Mouse (Mus musculus) cerebellum, adult 2 months (tissue): ENCODE results near the gene Rala. TPM values are rescaled to one million over a fixed set of nuclear protein-coding genes. Genes with fewer than 3 reads are reported as not detected.
"Not testable (repeated sequence)": the region's sequence is repeated elsewhere in the genome, so short reads cannot be mapped to it uniquely, and the experiment has no call there.

ENCODE experiments used
- DNase-seq, 2 experiments: peaks; one replicate each; pipeline ENCODE4 v3.0.0; 2021
- H3K27ac ChIP-seq: fragments of 200-500 bp; 2 replicates; pipeline ENCODE4 v1.5.1; 2012; ENCODE audit warnings: low read length, control low read depth, inconsistent platforms; ENCODE audit not compliant: insufficient read depth
- H3K27me3 ChIP-seq: fragments of 200-500 bp; 2 replicates; pipeline ENCODE4 v1.6.1; 2012; ENCODE audit warnings: inconsistent platforms, mild to moderate bottlenecking, low read length, moderate library complexity; ENCODE audit not compliant: control insufficient read depth, insufficient read depth
- H3K4me1 ChIP-seq: fragments of 200-500 bp; 2 replicates; pipeline ENCODE4 v1.6.1; 2011; ENCODE audit warnings: low read length; ENCODE audit not compliant: control insufficient read depth, insufficient read depth
- H3K4me3 ChIP-seq: fragments of 200-500 bp; replicated peaks from 2 replicates; pipeline ENCODE3; 2011; ENCODE audit warnings: mild to moderate bottlenecking, low read depth, low read length, control low read depth; ENCODE audit not compliant: insufficient read depth
- CTCF ChIP-seq: fragments of 200-500 bp; IDR thresholded peaks from 2 replicates; pipeline ENCODE4 v1.5.1; 2011; ENCODE audit warnings: low read depth, mild to moderate bottlenecking, control low read depth, low read length, moderate library complexity, borderline replicate concordance; ENCODE audit not compliant: insufficient read depth
- POLR2A ChIP-seq: fragments of 200-500 bp; IDR thresholded peaks from 2 replicates; pipeline ENCODE4 v1.6.1; 2011; ENCODE audit warnings: low read length, control low read depth, borderline replicate concordance; ENCODE audit not compliant: insufficient read depth
- WGBS: fragments of 180-500 bp; shearing (Covaris S2); methylation state at CpG from one replicate; pipeline ENCODE4 v1.1.7; 2018; 5-methylcytosine and 5-hydroxymethylcytosine counted together
- polyA plus RNA-seq: library from polyadenylated mRNA; depleted of rRNA; stranded (reverse); fragments of >200 nt; gene quantifications from 2 replicates; pipeline ENCODE4 v1.2.3, GENCODE M21; 2012

Rala gene
- polyA plus RNA-seq, 1 experiment, result 51.5 TPM

GRCm38 (mm10) chr13:17975457-17975856 lies 31.4 kb upstream of the Rala start:
- no peak for DNase-seq
- 88% methylated on average over 1 of the region's 1 CpGs for WGBS
- Histone ChIP-seq H3K4me1 (no peaks in the 10 kb centered on the region), H3K4me3 (no peak overlapping the region), H3K27ac (no peak overlapping the region), H3K27me3 (no peaks in the 10 kb centered on the region)
- TF ChIP-seq POLR2A (no peak), CTCF (no peak)

- Histone ChIP-seq H3K27me3 (no peaks in the 10 kb centered on the region), H3K27ac (no peak overlapping the region), H3K4me3 (no peak overlapping the region), H3K4me1 (no peaks in the 10 kb centered on the region)
- TF ChIP-seq POLR2A, result no peak
- TF ChIP-seq CTCF, result no peak
- DNase-seq, result no peak
- WGBS, result 97% methylated on average over 9 of the region's 9 CpGs
Measured at GRCm38 (mm10) chr13:17974734-17975133, 30.7 kb upstream of the Rala start.

GRCm38 (mm10) chr13:17960613-17961012 lies 16.6 kb upstream of the Rala start:
- no peak for DNase-seq
- no peak overlapping the region for H3K27ac ChIP-seq
- no peaks in the 10 kb centered on the region for H3K27me3 ChIP-seq
- H3K4me3 ChIP-seq, result no peak overlapping the region
- WGBS, result 87% methylated on average over 7 of the region's 7 CpGs
- TF ChIP-seq POLR2A, result no peak
- no peak for TF ChIP-seq CTCF
- H3K4me1 ChIP-seq, result no peaks in the 10 kb centered on the region

- 52% methylated on average over 1 of the region's 1 CpGs for WGBS
- no peak overlapping the region for H3K27ac ChIP-seq
- DNase-seq, result no peak
- TF ChIP-seq POLR2A (no peak), CTCF (no peak)
- H3K27me3 ChIP-seq, result no peaks in the 10 kb centered on the region
- no peak overlapping the region for H3K4me3 ChIP-seq
- no peaks in the 10 kb centered on the region for H3K4me1 ChIP-seq
Measured at GRCm38 (mm10) chr13:17954282-17954681, 10.2 kb upstream of the Rala start.

- not testable (repeated sequence) for H3K4me1 ChIP-seq, H3K4me3 ChIP-seq, DNase-seq, H3K27ac ChIP-seq, H3K27me3 ChIP-seq
- 89% methylated on average over 8 of the region's 8 CpGs for WGBS
Measured at GRCm38 (mm10) chr13:17950581-17950980, 6.5 kb upstream of the Rala start.

GRCm38 (mm10) chr13:17949555-17949954 lies 5.5 kb upstream of the Rala start:
- Histone ChIP-seq H3K4me1 (no peaks in the 10 kb centered on the region), H3K27me3 (no peaks in the 10 kb centered on the region), H3K27ac (no peak overlapping the region), H3K4me3 (no peak overlapping the region)
- DNase-seq, result no peak
- 80% methylated on average over 18 of the region's 18 CpGs for WGBS
- TF ChIP-seq POLR2A (no peak), CTCF (no peak)

GRCm38 (mm10) chr13:17943306-17944077 lies 547 bp downstream of the Rala start:
- DNase-seq, result peak in 1 of 2 experiments; percentile 13
- no peak for TF ChIP-seq POLR2A
- no peak for TF ChIP-seq CTCF
- Histone ChIP-seq H3K4me3 (peak overlapping the region; percentile 100), H3K27ac (no peak overlapping the region; the same call in 1 of the 2 replicates), H3K4me1 (peaks cover 3% of the 10 kb centered on the region; the same call in 1 of the 2 replicates), H3K27me3 (no peaks in the 10 kb centered on the region)
- WGBS, result under 1% methylated on average over 70 of the region's 70 CpGs

- no peak overlapping the region for H3K4me3 ChIP-seq
- 59% methylated on average over 6 of the region's 6 CpGs for WGBS
Measured at GRCm38 (mm10) chr13:17942338-17942737, 1.7 kb downstream of the Rala start.

More at GRCm38 (mm10) chr13:17942338-17942737, 1.7 kb downstream of the Rala start:
- peaks cover 3% of the 10 kb centered on the region; the same call in 1 of the 2 replicates for H3K4me1 ChIP-seq
- H3K27ac ChIP-seq, result no peak overlapping the region
- H3K27me3 ChIP-seq, result no peaks in the 10 kb centered on the region
- no peak for TF ChIP-seq POLR2A
- TF ChIP-seq CTCF, result no peak
- DNase-seq, result no peak
